Mouse (Mus musculus): Measurements from ENCODE around the gene Fmo4. TPM values are rescaled to one million over a fixed set of nuclear protein-coding genes. Genes with fewer than 3 reads are reported as not detected.
"Not testable (repeated sequence)": the region's sequence is repeated elsewhere in the genome, so short reads cannot be mapped to it uniquely, and the experiment has no call there.

Fmo4 gene
- total RNA-seq, 2 experiments from 2014 or later = 0.23 TPM; not detected in 1

DNA sequence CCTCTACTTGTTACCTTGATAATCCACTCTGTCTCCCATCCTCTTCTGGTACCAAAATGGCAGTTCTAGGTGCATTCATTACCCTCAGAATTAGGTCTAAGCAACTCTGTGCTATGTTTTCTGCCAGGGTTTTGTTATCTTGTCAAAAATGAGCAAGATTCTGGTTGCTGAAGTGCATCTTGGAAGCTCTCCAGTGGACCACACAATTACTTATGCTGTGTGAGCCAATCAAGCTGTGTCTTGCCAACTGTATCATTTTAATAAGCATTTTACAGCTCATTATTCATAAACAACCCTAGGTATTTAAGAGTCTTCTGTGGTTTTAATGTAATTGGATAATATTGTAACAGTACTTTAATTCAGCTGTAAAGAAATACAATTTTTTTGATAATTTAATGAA lies 17.3 kb downstream of the Fmo4 start:
- no peak for DNase-seq (ENCODE audit: low spot score in 2 of 2)

DNA sequence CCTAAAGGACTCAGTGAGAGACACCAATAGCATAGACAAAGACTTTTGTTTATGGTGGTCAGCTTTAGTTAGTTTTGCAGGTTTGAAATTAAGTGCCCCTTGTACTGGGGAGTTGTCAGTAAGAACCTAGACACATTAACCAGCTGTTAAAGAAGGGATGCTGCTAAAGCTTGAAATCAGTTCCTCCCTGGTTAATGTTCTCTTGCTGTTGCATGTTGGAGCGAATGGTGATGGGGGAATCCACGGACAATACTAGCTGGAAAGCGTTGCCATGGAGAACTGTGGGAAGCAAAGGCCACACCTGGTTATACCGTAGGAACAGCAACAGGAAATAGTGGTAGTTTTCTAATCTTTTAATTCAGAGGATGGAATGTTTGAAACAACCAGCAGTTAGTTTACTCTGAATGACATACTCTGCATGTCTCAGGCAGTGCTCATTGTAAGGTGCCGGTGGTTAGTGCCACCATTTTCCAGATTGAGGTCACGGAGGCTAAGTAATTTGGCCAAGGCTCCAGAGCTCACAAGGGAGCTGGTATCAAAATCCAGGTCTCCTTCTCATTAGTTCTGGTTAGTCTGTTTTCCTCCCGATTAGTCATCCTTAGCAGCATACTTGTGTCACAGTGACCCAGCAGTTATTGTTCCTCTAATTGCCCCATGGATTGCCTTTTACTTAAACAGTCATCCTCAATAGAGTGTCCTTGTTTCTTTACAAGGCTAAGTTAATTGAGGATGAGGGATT lies 21.3 kb downstream of the Fmo4 start:
- DNase-seq (ENCODE audit: low spot score in 2 of 2) = no peak

DNA sequence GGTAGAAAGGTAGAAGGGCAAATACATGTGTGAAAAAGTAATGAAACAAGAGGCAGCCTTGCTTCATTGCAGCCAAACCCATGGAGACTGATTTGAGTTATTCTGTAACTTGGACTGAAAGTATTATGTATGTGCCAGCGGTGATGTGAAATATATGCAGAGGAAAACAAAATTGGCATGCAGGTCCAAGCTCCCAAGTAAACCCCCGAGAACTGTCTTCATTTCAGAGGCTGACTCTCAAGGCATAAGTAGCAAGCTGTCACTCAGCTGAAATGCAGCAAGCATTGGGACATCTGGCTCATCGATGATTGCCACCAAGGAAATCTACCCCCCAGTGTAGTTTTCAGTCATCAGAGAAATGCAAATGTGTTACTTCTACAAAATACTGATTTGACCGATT lies 28.6 kb downstream of the Fmo4 start:
- DNase-seq (ENCODE audit: low spot score in 2 of 2) = no peak

DNA sequence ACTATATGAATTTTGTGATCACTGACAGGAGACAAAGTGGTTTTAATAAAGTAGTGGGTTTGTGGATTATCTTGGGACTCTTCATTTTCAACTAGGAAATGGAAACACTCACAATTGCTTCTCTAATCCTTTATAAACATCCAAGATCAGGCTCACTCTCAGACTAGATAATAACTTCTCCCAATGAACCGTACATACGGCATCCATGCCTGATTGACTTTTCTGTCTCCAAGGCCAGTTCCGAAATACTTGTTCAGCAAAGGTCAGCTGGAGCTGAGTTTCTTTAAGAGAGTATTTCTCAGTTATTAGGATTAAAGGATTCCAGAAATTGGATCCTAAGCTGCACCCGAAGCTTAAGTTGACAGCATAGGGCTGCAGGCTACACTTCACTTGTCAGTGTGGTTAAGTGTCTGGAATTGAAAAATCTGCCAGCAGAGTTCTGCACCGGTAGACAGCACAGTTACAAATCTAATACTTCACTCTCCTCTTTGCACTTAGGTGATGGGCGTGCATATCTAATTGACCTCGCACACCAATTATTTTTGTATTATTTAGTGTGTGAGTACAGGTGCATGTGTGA lies 30.0 kb downstream of the Fmo4 start:
- no peak for DNase-seq (ENCODE audit: low spot score in 2 of 2)

DNA sequence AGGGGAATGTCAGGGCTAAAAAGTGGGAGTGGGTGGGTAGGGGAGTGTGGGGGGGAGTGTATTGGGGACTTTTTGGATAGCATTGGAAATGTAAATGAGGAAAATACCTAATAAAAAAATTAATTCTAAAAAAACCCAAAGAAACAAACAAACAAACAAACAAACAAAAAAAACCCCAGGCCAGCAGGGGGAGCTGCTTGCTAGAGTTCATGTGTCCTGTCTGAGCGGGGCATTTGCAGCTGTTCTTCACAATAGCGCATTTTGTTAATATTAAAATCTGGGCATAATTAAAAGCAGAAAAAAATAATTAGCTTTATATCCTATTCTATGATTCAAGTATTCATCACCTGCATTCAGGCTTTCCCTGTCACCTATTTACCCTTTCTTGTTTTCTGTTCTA lies 32.7 kb downstream of the Fmo4 start:
- DNase-seq (ENCODE audit: low spot score in 2 of 2) = not testable (repeated sequence)

DNA sequence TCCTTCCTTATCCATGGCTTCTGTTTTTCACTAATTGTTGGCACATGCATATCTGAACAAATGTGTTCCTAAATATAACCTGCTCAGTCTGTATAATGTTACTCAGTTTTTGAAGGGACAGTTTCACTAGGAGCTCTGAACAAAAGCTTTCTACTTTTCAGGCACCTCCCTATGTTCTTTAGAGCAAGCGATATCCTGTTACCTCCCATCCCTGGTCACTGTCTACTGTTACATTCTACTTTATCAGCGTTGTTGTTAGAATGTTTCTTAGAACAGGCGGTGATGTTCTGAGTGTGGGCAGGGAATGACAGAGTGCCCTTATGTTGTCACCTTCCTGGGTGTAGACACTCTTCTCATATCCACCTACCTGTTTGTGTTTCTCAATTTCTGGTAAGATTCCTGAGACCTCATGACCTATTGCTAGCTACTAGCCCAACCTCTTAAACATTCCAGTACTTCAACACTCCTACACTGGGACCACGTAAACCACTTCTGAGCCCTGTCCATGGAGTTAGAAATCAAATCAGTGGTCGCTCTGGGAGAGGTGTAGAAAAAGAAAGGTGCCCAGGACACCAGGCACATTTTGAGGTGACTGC lies 35.7 kb downstream of the Fmo4 start:
- DNase-seq (ENCODE audit: low spot score in 2 of 2) = no peak

DNA sequence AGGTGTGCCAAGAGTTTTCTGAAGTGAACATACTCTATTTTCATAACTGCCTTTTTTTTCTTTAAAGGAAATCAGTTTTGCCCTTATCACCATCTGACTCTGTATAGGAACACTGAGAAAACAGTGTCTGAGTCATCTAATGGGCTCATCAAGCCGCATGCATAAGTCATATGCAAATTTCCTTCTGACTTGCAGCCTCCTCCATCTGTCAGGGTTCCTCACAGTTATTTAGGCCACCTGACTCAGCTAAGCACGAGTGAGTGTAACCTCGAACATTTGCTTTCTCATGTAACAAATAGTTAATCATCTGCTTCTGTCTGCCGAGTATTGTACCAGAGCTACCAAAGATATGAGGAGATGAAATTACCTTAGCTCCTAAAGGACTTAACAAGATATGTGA lies 40.1 kb downstream of the Fmo4 start:
- no peak for DNase-seq (ENCODE audit: low spot score in 2 of 2)

DNA sequence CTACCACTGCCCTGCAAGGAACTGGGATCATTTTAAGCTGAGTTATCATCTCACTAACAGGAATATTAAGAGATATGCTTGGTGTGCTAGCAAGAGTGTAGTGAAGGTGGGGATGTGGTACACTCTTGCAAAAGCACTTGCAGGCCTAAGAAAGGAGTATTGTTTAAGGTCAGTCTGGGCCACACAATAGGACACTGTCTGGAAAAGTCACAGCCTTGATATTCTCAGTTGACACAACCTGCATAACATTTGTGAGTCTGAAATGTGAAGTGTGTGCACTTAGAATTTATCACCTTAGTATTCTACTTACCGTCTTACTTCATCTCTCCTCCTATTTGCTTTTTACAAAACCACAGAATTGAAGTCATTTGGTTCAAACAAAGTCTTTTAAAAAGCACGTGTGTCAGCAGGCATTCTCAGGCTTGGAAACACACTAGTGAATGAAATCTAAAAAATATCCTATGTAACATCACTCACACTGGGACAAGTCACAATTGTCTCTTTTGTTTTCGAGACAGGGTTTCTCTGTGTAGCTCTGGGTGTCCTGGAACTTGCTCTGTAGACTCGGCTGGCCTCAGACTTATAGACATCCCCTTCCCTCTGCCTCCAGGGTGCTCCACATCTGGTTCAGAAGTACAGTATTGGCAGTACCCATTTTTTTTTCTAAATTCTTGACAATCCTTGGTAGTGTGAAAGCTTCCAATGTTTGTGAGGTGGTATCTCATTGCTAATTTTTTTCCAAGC lies 42.0 kb downstream of the Fmo4 start:
- no peak for DNase-seq (ENCODE audit: low spot score in 2 of 2)

DNA sequence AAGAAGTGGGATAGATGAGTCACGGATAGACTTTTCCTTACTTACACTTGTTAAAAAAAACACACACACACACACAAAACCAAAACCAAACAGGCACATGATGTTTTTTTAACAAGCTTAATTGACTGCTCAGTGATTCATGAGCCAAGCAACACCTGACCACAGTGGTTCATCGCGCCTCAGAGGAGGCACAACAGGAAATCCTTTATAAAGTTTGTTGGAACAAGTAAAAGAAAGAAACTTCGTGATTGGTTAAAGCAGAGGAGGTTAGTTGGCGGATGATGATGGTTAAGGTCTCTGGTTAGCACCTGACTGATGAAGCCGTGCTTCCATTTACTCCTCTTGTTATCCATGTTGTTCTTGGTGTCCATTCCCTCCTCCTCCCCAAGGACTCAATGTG lies 61.8 kb downstream of the Fmo4 start:
- no peak for DNase-seq (ENCODE audit: low spot score in 2 of 2)

DNA sequence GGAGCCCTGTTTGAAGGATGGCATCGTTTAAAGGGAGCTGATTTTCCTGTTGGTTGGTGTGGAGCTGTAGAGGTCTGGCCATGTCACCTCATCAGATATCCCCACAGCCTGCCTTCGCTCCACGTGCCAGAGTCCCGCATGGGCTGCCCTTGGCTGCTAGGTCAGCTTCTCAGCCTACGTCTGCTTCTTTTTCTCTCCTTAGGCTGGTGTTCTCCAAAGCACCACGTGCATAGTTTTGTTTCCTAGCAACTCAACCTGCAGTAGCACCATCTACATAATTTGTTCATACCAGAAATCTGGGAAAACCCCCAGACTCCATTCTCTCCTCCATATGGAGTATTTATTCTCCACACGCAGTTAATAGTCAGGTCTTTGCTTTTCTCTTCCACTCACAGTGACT lies 64.2 kb downstream of the Fmo4 start:
- DNase-seq (ENCODE audit: low spot score in 2 of 2) = peak; percentile 10 to 23

DNA sequence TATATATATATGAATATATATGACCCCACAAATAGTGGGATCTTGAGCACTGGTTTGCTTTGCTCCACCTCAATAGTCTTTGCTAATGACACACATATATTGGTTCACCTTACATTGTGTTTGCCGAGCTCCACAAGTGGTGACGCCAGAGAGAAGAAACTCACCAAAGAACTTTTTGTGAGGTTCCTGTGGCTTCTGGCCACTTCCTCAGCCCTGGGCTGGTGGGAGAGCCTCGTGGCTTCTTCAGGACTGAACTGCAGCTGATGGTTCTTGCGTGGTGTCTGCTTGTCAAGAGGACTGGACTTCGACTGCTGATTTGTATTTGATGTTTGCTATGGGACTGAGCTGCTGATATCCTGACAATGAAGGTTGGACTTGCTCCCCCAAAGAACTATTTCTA lies 65.0 kb downstream of the Fmo4 start:
- DNase-seq (ENCODE audit: low spot score in 2 of 2) = no peak

Other genes with a start within 250 kb of the Fmo4 start
- 10 to 100 TPM; 72.0 to 72.3 TPM for gene Vamp4, start 243.5 kb downstream of the Fmo4 start, total RNA-seq (2021)
- 10 to 100 TPM in 1 of 2 experiments, 1 to 10 TPM in 1; 8.3 to 10.0 TPM for gene Myoc, start 174.8 kb downstream of the Fmo4 start, total RNA-seq (2021)
- gene Myocos, start 155.8 kb downstream of the Fmo4 start, total RNA-seq (2021) = not detected
- gene Prrc2c, start 73.4 kb downstream of the Fmo4 start, total RNA-seq (2021) = 100 to 1,000 TPM; 172 to 179 TPM
- 10 to 100 TPM; 25.9 to 28.7 TPM for gene Fmo1, start 52.6 kb upstream of the Fmo4 start, total RNA-seq (2021)
- under 1 TPM; 0.54 to 0.57 TPM for gene Fmo2, start 84.8 kb upstream of the Fmo4 start, total RNA-seq (2021)
- gene Fmo6, start 123.5 kb upstream of the Fmo4 start, total RNA-seq (2021) = not detected
- not detected for gene Fmo3, start 170.6 kb upstream of the Fmo4 start, total RNA-seq (2021)

All from layer of hippocampus, postnatal 10 days (tissue).